Comparison of ENCODE assay signal across 8 mouse cellular contexts in the genomic region with DNA sequence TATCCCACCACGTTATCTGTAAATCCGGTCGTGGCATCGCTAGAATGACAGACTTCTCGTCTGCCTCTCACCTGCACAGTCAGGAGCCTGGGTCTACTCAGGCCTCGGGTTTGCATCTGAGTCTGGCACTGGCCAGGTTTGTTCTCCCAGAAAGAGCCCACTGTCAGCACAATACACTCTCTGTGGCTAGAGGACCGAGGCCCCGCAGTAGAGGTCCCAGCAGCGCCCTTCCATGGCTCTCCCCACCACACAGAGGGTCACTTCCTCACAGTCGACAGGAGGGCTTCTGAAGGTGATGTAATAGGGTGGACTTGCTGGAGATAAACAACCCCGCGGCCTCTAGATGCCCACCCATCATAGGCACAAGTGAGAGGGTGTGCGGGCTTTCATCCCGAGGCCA. TPM values are rescaled to one million over a fixed set of nuclear protein-coding genes. Genes with fewer than 3 reads are reported as not detected.
DNase-seq lines count a peak whose midpoint lies in the region; ATAC-seq and TF ChIP-seq lines count a peak whose summit lies in the region.

No protein-coding gene starts in this region.

- H3K36me3 ChIP-seq in heart, embryonic 10.5 days = no peaks in the 10 kb centered on the region
- no peaks in the 10 kb centered on the region for H3K36me3 ChIP-seq in ES-Bruce4 (ENCODE audit: control insufficient read depth, insufficient read depth, low read length, poor library complexity, severe bottlenecking)
- no peaks in the 10 kb centered on the region for H3K36me3 ChIP-seq in liver, postnatal 0 days (replicated peaks; ENCODE audit: insufficient read depth, low read length)

- peak; percentile 75 for ATAC-seq in granulocyte monocyte progenitor cell, adult 5-6 weeks (replicated peaks; ENCODE audit: poor library complexity, severe bottlenecking)
- ATAC-seq in liver, postnatal 0 days = peak; percentile 14

- no peaks in the 10 kb centered on the region for H3K9me3 ChIP-seq in heart, embryonic 10.5 days
- H3K9me3 ChIP-seq in ES-Bruce4 (replicated peaks; ENCODE audit: control insufficient read depth, insufficient read depth, low read length, poor library complexity, severe bottlenecking) = no peaks in the 10 kb centered on the region
- no peaks in the 10 kb centered on the region for H3K9me3 ChIP-seq in liver, postnatal 0 days (ENCODE audit: low read length)

- no peak overlapping the region for H3K9ac ChIP-seq in ES-Bruce4 (ENCODE audit: low read depth, poor library complexity, severe bottlenecking)
- 0 out of 2 replicates have a peak overlapping the region, but pooled peaks have one; percentile 9 for H3K9ac ChIP-seq in liver, postnatal 0 days (replicated peaks)

- TF ChIP-seq POLR2A in ES-Bruce4 (IDR thresholded peaks at IDR 0.05; ENCODE audit: insufficient read depth, low read length) = no peak

- H3K27ac ChIP-seq in heart, embryonic 10.5 days = 0 out of 2 replicates have a peak overlapping the region, but pooled peaks have one; percentile 16
- no peak overlapping the region for H3K27ac ChIP-seq in ES-Bruce4 (ENCODE audit: insufficient read depth, low read length)
- H3K27ac ChIP-seq in liver, postnatal 0 days (ENCODE audit: low read depth) = 0 out of 2 replicates have a peak overlapping the region, but pooled peaks have one; percentile 16

- 42% methylated on average over 14 of the region's 14 CpGs for WGBS in heart, embryonic 10.5 days
- 41% methylated on average over 14 of the region's 14 CpGs for WGBS in liver, postnatal 0 days (ENCODE audit: insufficient replicate concordance)

- H3K4me3 ChIP-seq in heart, embryonic 10.5 days = peak overlapping the region; percentile 45
- H3K4me3 ChIP-seq in ES-Bruce4 (ENCODE audit: low read depth, low read length) = peak overlapping the region; percentile 40
- H3K4me3 ChIP-seq in liver, postnatal 0 days (ENCODE audit: low read depth, low read length) = no peak overlapping the region

- peaks cover 13% of the 10 kb centered on the region for H3K4me1 ChIP-seq in heart, embryonic 10.5 days
- peaks cover 2% of the 10 kb centered on the region for H3K4me1 ChIP-seq in ES-Bruce4 (ENCODE audit: control insufficient read depth, insufficient read depth, low read length)
- peaks cover 15% of the 10 kb centered on the region for H3K4me1 ChIP-seq in liver, postnatal 0 days (ENCODE audit: insufficient read depth)

- H3K27me3 ChIP-seq in heart, embryonic 10.5 days (ENCODE audit: insufficient read depth, poor library complexity, severe bottlenecking) = no peaks in the 10 kb centered on the region
- no peaks in the 10 kb centered on the region for H3K27me3 ChIP-seq in ES-Bruce4 (ENCODE audit: control insufficient read depth, insufficient read depth, low read length, poor library complexity, severe bottlenecking)
- no peaks in the 10 kb centered on the region for H3K27me3 ChIP-seq in liver, postnatal 0 days (ENCODE audit: insufficient read depth, low read length)

- TF ChIP-seq EP300 in ES-Bruce4 (IDR thresholded peaks at IDR 0.05; ENCODE audit: insufficient read depth, low read depth, low read length) = no peak
- no peak for TF ChIP-seq EP300 in liver, postnatal 0 days (IDR thresholded peaks at IDR 0.05; ENCODE audit: low read depth)

- peak overlapping the region; percentile 58 for H3K4me2 ChIP-seq in liver, postnatal 0 days (ENCODE audit: low read depth, low read length)

- no peak for TF ChIP-seq CTCF in ES-Bruce4 (IDR thresholded peaks at IDR 0.05; ENCODE audit: low read depth, low read length)
- TF ChIP-seq CTCF in liver, postnatal 0 days (IDR thresholded peaks at IDR 0.05; ENCODE audit: low read depth) = no peak

- DNase-seq in heart, embryonic 10.5 days (ENCODE audit: low spot score) = no peak
- DNase-seq in heart, postnatal 4 days = no peak
- no peak for DNase-seq in liver, postnatal 0 days
- no peak for DNase-seq in c-Kit-positive CD71-positive TER-119-positive erythroid progenitor cells, embryonic 14.5 days (ENCODE audit: low spot score)
- DNase-seq in frontal cortex, postnatal 14 days (ENCODE audit: low spot score in 2 of 2) = no peak
- DNase-seq in layer of hippocampus, adult 18-20 months (ENCODE audit: low spot score in 2 of 2) = no peak

RNA-seq across cellular contexts. Expression of a gene that starts 7.3 kb away (rescaled TPM):
- 105 and 108 TPM in 2 replicates for polyA plus RNA-seq in heart, embryonic 10.5 days (2016; fragmentation: Nextera tagmentation; extraction: Ambion mirVana)
- 10 to 100 TPM; 46.6 to 47.0 TPM for total RNA-seq in heart, postnatal 4 days (2021)
- polyA plus RNA-seq in ES-Bruce4 (2011; ENCODE audit: insufficient read depth, insufficient read length, low read depth, missing spikeins) = 26.8 and 26.9 TPM in 2 replicates
- total RNA-seq in granulocyte monocyte progenitor cell, adult 5-6 weeks (2014; fragmentation: Nextera tagmentation) = 12.4 and 14.1 TPM in 2 replicates
- total RNA-seq in granulocyte monocyte progenitor cell, adult 5-6 weeks (2017) = 8.5 and 10.3 TPM in 2 replicates
- polyA plus RNA-seq in liver, postnatal 0 days (2015; fragmentation: Nextera tagmentation; extraction: Ambion mirVana) = 448 and 458 TPM in 2 replicates
- total RNA-seq in layer of hippocampus, adult 18-20 months (2021) = 10 to 100 TPM; 31.1 to 34.2 TPM

RNA-seq across cellular contexts. Expression of a gene that starts 38.3 kb away (rescaled TPM):
- 19.3 and 21.5 TPM in 2 replicates for polyA plus RNA-seq in heart, embryonic 10.5 days (2016; fragmentation: Nextera tagmentation; extraction: Ambion mirVana)
- 10 to 100 TPM; 10.5 to 11.9 TPM for total RNA-seq in heart, postnatal 4 days (2021)
- polyA plus RNA-seq in ES-Bruce4 (2011; ENCODE audit: insufficient read depth, insufficient read length, low read depth, missing spikeins) = 11.2 and 12.8 TPM in 2 replicates
- 10.0 and 12.2 TPM in 2 replicates for total RNA-seq in granulocyte monocyte progenitor cell, adult 5-6 weeks (2014; fragmentation: Nextera tagmentation)
- total RNA-seq in granulocyte monocyte progenitor cell, adult 5-6 weeks (2017) = 9.0 and 9.3 TPM in 2 replicates
- 5.4 and 6.5 TPM in 2 replicates for polyA plus RNA-seq in liver, postnatal 0 days (2015; fragmentation: Nextera tagmentation; extraction: Ambion mirVana)
- 1 to 10 TPM; 8.3 to 8.8 TPM for total RNA-seq in layer of hippocampus, adult 18-20 months (2021)

RNA-seq across cellular contexts. Expression of a gene that starts 44.5 kb away (rescaled TPM):
- 47.8 and 50.7 TPM in 2 replicates for polyA plus RNA-seq in heart, embryonic 10.5 days (2016; fragmentation: Nextera tagmentation; extraction: Ambion mirVana)
- 10 to 100 TPM; 41.6 to 45.0 TPM for total RNA-seq in heart, postnatal 4 days (2021)
- polyA plus RNA-seq in ES-Bruce4 (2011; ENCODE audit: insufficient read depth, insufficient read length, low read depth, missing spikeins) = 35.1 and 36.0 TPM in 2 replicates
- 34.6 and 70.2 TPM in 2 replicates for total RNA-seq in granulocyte monocyte progenitor cell, adult 5-6 weeks (2014; fragmentation: Nextera tagmentation)
- total RNA-seq in granulocyte monocyte progenitor cell, adult 5-6 weeks (2017) = 60.8 and 64.1 TPM in 2 replicates
- 8.7 and 11.0 TPM in 2 replicates for polyA plus RNA-seq in liver, postnatal 0 days (2015; fragmentation: Nextera tagmentation; extraction: Ambion mirVana)
- total RNA-seq in layer of hippocampus, adult 18-20 months (2021) = 10 to 100 TPM in 1 of 2 experiments, 1 to 10 TPM in 1; 9.9 to 10.8 TPM
